Mouse (Mus musculus) megakaryocyte, adult 5-6 weeks (primary cell): Measurements from ENCODE around the gene Nr3c2. TPM values are rescaled to one million over a fixed set of nuclear protein-coding genes. Genes with fewer than 3 reads are reported as not detected.

Experiments
- ATAC-seq: 2 replicates; pipeline ENCODE4 v1.8.0; 2016; ENCODE audit warnings: mild to moderate bottlenecking, inconsistent platforms; ENCODE audit not compliant: poor library complexity, severe bottlenecking
- total RNA-seq, 2 experiments: library from RNA; stranded (forward) in 1 of 2; stranded (reverse) in 1 of 2; fragments of 153-499, 151-499 nt in 1 of 2; fragments of 221-1000, 200-1000 nt in 1 of 2; gene quantifications; 2 replicates each; pipeline versions ENCODE4 v1.2.3 to v1.2.4; 2015 to 2017

The Nr3c2 gene
- total RNA-seq, 2 experiments from 2014 or later: 0.15 to 0.16 TPM

DNA sequence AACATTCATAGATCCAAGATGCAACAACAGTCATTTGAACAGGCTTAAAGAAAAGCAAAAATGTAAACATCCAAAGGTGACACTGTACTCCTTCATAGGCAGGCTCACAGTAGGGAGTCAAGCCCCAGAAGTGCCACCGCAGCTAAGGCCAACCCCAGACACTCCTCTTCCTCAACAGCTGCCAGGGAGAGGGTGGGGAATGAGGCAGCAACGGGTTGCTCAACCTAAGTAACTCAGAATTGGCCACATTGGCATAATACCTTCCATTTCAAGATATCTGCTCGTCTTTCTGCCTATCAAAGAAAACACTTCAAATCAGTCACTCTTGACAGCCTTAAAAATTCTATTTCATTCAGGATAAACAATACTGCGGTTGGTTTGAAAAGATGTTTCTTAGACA lies 392.9 kb downstream of the Nr3c2 start:
- ATAC-seq: no peak

DNA sequence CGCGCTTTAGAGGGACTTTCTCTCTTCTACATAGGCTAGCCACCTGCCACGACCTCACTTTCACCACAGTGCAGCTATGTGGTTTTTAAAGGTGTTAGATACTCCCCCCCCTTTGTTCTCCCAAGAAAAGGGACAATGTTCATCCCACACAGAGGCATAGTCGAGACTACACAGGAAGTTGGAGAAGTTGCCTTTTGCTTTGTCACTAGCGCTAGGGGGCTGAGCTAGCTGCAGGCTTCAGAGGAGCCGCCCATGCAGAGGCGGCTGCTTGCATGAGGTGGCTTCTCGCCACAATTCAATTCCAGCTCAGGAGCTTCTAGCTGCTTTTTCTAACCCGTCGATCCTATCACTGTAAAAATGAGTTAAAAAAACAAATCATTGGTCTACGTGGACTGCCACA lies 393.4 kb downstream of the Nr3c2 start:
- no peak for ATAC-seq

DNA sequence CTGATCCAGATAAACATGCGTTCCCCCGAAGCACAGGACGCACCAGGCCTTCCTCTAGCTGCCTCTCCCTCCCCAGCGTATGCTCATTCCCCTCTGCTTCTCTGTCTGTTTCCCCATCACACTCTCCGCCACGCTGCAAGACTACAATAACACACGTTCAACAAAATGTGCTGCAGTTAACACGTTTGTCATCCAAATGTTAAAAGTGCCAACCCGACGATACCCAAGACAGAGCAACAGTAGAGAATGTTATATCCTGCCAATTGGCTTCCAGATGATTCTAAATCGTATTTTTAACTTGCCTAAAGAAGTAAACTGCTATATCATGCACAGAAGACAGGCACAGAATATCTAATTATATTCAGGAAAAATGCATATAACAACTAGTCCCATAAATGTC lies 395.4 kb downstream of the Nr3c2 start:
- no peak for ATAC-seq
